10 mouse cellular contexts compared by ENCODE assay signal in the genomic region with DNA sequence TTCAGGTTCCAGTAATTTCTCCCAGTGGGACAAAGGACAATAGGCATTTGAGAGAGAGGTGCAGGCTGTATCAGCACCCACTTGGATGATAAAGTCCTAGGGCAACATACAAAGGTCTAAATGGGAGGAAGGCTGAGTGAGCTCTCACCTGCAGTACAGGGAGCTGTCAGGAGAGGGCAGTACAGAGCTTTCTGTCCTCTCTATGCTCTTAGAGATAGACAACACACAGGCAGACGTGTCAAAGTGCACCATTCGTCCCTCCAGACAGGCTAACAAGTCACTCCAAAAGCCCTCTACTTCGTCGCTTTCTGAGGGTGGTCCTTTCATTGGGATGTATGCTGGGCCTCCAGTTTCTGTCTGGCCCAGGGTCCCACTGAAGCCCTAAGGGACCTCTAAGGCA.
DNase-seq lines count a peak whose midpoint lies in the region; ATAC-seq and TF ChIP-seq lines count a peak whose summit lies in the region.
"Had no signal": no experiment of that assay in that cellular context is flagged by ENCODE, and none has a peak within 500 bp of the region (broad histone marks: within the 10 kb centered on the region; RNA-seq: fewer than 3 reads in every experiment).

No protein-coding gene starts in this region.

- H3K27me3 ChIP-seq in forebrain, postnatal 0 days (ENCODE audit: insufficient read depth, low read length) = no peaks in the 10 kb centered on the region
- H3K27me3 ChIP-seq in forebrain, embryonic 13.5 days = no peaks in the 10 kb centered on the region
- H3K27me3 ChIP-seq in midbrain, embryonic 13.5 days = no peaks in the 10 kb centered on the region
- H3K27me3 ChIP-seq: embryonic facial prominence, embryonic 13.5 days; liver, embryonic 15.5 days had no signal

- WGBS in forebrain, postnatal 0 days = 26% methylated on average over 4 of the region's 4 CpGs
- WGBS in forebrain, embryonic 13.5 days = 28% methylated on average over 4 of the region's 4 CpGs
- WGBS in midbrain, embryonic 13.5 days = 15% methylated on average over 4 of the region's 4 CpGs

- peaks cover 15% of the 10 kb centered on the region for H3K36me3 ChIP-seq in forebrain, postnatal 0 days (ENCODE audit: insufficient read depth)
- H3K36me3 ChIP-seq in forebrain, embryonic 13.5 days (ENCODE audit: poor library complexity, severe bottlenecking) = peaks cover 19% of the 10 kb centered on the region
- H3K36me3 ChIP-seq in midbrain, embryonic 13.5 days = peaks cover 22% of the 10 kb centered on the region
- H3K36me3 ChIP-seq: liver, embryonic 15.5 days had no signal

- H3K4me2 ChIP-seq in forebrain, postnatal 0 days (ENCODE audit: low read depth) = no peak overlapping the region
- no peak overlapping the region for H3K4me2 ChIP-seq in forebrain, embryonic 13.5 days
- H3K4me2 ChIP-seq in midbrain, embryonic 13.5 days (replicated peaks) = no peak overlapping the region
- H3K4me2 ChIP-seq: embryonic facial prominence, embryonic 13.5 days; liver, embryonic 15.5 days had no signal

- peak; percentile 28; the same call in 1 of the 2 replicates for ATAC-seq in forebrain, postnatal 0 days
- no peak; the same call in 1 of the 2 replicates for ATAC-seq in forebrain, embryonic 13.5 days
- peak; percentile 28; the same call in 1 of the 2 replicates for ATAC-seq in midbrain, embryonic 13.5 days

- H3K4me3 ChIP-seq in forebrain, postnatal 0 days (ENCODE audit: low read depth, low read length) = no peak overlapping the region
- no peak overlapping the region for H3K4me3 ChIP-seq in forebrain, embryonic 13.5 days
- no peak overlapping the region for H3K4me3 ChIP-seq in midbrain, embryonic 13.5 days (replicated peaks)
- H3K4me3 ChIP-seq: embryonic facial prominence, embryonic 13.5 days; liver, embryonic 15.5 days had no signal

- no peaks in the 10 kb centered on the region for H3K9me3 ChIP-seq in forebrain, postnatal 0 days (ENCODE audit: low read length)
- H3K9me3 ChIP-seq in forebrain, embryonic 13.5 days (replicated peaks) = no peaks in the 10 kb centered on the region
- no peaks in the 10 kb centered on the region for H3K9me3 ChIP-seq in midbrain, embryonic 13.5 days
- H3K9me3 ChIP-seq: embryonic facial prominence, embryonic 13.5 days; liver, embryonic 15.5 days had no signal

- H3K9ac ChIP-seq in forebrain, postnatal 0 days = no peak overlapping the region
- no peak overlapping the region for H3K9ac ChIP-seq in forebrain, embryonic 13.5 days
- no peak overlapping the region for H3K9ac ChIP-seq in midbrain, embryonic 13.5 days (replicated peaks)
- H3K9ac ChIP-seq: embryonic facial prominence, embryonic 13.5 days; liver, embryonic 15.5 days had no signal

- H3K4me1 ChIP-seq in forebrain, postnatal 0 days (ENCODE audit: insufficient read depth) = no peaks in the 10 kb centered on the region
- no peaks in the 10 kb centered on the region for H3K4me1 ChIP-seq in forebrain, embryonic 13.5 days
- no peaks in the 10 kb centered on the region for H3K4me1 ChIP-seq in midbrain, embryonic 13.5 days (replicated peaks)
- H3K4me1 ChIP-seq: embryonic facial prominence, embryonic 13.5 days; liver, embryonic 15.5 days had no signal

- H3K27ac ChIP-seq in forebrain, postnatal 0 days (ENCODE audit: low read depth, low read length) = no peak overlapping the region
- H3K27ac ChIP-seq in forebrain, embryonic 13.5 days = no peak overlapping the region
- H3K27ac ChIP-seq in midbrain, embryonic 13.5 days = no peak overlapping the region
- H3K27ac ChIP-seq: embryonic facial prominence, embryonic 13.5 days; liver, embryonic 15.5 days had no signal

- peak; percentile 62 for DNase-seq in forebrain, postnatal 0 days
- peak; percentile 48 for DNase-seq in right cerebral cortex, adult 18-20 months
- DNase-seq in right cerebral cortex, postnatal 36 days (ENCODE audit: low spot score in 2 of 2) = no peak
- DNase-seq in cerebellum, postnatal 10 days = peak; percentile 72 to 84
- DNase-seq in hindlimb bud, embryonic 11.5 days (ENCODE audit: extremely low spot score, low read depth, low spot score) = peak; percentile 33
- DNase-seq in thymus, postnatal 36 days = peak; percentile 15 to 38

- peak; percentile 74 for TF ChIP-seq CTCF in forebrain, postnatal 0 days (IDR thresholded peaks at IDR 0.05; ENCODE audit: low read depth)

Comparison
In these comparisons a context has a peak if more than half of its experiments do, and no peak if none do; other contexts are left out.
1. DNase-seq: peak in forebrain, postnatal 0 days (single experiment), right cerebral cortex, adult 18-20 months (single experiment), cerebellum, postnatal 10 days (2 of 2), hindlimb bud, embryonic 11.5 days (single experiment) and thymus, postnatal 36 days (2 of 2); none in right cerebral cortex, postnatal 36 days (0 of 2).